Mouse (Mus musculus) heart, postnatal 4 days (tissue): ENCODE measurements around the gene Gltpd2. TPM values are rescaled to one million over a fixed set of nuclear protein-coding genes. Genes with fewer than 3 reads are reported as not detected.

Experiments
- DNase-seq: peaks from one replicate; pipeline ENCODE4 v3.0.0; 2021
- total RNA-seq, 2 experiments: library from RNA; stranded (reverse); gene quantifications; 2 replicates each; pipeline ENCODE4 v1.2.3; 2021

Gltpd2 gene
- total RNA-seq, 2 experiments from 2014 or later, result not detected

DNA sequence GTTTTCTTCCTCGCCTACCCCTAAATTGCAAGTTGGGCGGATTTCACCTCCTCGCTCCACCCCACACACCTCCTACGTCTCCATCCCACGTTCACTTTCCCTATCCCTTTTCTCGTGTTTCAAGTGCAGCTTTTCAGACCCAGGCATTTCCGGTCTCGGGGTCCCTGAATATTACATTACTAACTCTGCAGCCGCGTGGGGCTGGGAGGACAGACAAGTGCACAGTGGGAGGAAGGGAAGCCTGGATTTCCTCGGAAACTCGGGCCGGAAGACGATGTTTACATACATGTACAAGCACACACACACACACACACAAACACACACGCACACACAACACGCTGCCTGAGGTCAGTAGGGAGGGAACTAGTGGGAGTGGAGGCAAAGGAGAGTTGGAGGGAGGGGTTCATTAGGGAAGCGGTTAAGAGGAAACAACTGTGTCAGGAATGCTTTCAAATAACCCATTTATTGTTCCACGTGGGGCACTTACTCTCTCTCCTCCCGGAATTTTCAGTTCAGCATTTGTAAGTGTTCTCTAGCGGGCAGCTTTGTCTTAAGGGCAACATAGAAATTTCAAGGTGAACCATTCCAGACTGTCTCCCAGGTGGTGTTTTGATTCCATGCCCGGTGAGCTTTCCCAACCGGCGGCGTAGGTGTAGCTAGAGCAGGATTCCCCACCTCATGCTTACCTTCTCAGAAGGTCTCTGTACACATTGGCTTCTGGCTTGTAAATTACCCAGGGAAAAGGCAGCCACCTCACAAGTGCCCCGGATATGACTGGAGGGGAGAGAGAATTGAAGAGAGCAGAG lies 44.7 kb downstream of the Gltpd2 start:
- DNase-seq, result peak; percentile 46

DNA sequence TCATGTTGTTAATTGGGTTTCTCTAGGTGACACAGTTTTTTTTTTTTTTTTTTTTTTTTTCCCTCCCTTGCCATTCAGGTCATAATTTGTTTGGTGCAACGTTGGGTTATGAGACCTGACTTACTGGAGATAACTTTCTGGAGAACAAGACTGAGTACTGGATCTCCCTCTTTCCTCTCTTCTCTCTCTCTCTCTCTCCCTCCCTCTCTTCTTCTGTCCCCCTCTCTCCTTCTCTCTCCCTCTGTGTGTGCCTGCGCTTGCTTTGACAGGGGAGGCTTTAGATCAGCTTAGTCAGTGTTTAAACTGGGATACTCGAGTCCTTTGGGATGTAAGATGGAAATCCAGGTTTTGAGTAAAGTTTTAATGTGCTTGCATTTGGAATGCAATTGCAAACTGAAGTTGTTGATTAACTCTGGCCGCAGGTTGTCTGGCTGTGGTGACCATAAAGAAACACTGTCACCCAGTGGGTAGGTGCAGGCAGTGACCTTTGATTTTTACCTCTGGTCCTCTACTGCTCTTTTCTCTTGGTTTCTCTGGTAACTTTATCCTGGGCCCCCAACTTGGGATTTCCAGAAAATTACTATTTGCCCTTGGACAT lies 45.4 kb downstream of the Gltpd2 start:
- no peak for DNase-seq

DNA sequence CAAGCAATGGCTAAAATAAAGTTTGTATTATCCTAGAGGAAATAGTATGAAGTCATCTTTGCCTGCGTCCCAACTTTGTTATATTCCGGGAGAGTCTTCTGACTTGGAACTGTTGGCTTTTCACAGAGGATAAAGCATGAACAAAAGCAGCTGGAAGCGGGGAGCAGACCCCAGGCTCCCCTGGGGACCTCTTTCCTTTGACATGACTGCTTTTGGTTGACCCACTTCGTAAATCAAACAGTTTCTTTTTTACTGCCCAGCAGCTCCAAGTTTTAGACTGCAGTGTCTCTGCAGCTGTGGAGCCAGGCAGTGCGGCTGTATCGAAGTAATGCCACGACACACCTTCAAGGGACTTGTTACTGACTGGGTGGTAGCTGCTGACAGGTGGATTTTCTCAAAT lies 47.6 kb downstream of the Gltpd2 start:
- peak; percentile 31 for DNase-seq

Other genes with a start within 250 kb of the Gltpd2 start
- under 1 TPM in 1 of 2 experiments, not detected in 1; 0.20 TPM for gene Alox12e, start 196.6 kb upstream of the Gltpd2 start, total RNA-seq
- under 1 TPM; 0.19 to 0.52 TPM for gene Alox15, start 167.2 kb upstream of the Gltpd2 start, total RNA-seq
- gene Pelp1, start 109.2 kb upstream of the Gltpd2 start, total RNA-seq, result 10 to 100 TPM; 25.6 to 27.9 TPM
- gene Arrb2, start 86.6 kb upstream of the Gltpd2 start, total RNA-seq, result 10 to 100 TPM; 12.0 to 12.7 TPM
- gene Med11, start 67.3 kb upstream of the Gltpd2 start, total RNA-seq, result 10 to 100 TPM; 12.3 to 13.2 TPM
- 1 to 10 TPM in 1 of 2 experiments, under 1 TPM in 1; 0.92 to 2.0 TPM for gene Zmynd15, start 59.8 kb upstream of the Gltpd2 start, total RNA-seq
- gene Cxcl16, start 59.2 kb upstream of the Gltpd2 start, total RNA-seq, result 1 to 10 TPM; 6.2 to 6.5 TPM
- 1 to 10 TPM; 1.7 to 2.5 TPM for gene Tm4sf5, start 14.0 kb upstream of the Gltpd2 start, total RNA-seq
- gene Vmo1, start 4.6 kb upstream of the Gltpd2 start, total RNA-seq, result under 1 TPM in 1 of 2 experiments, not detected in 1; 0.43 TPM
- 100 to 1,000 TPM; 296 TPM for gene Psmb6, start 6.2 kb downstream of the Gltpd2 start, total RNA-seq
- gene Gm40193, start 13.7 kb downstream of the Gltpd2 start, total RNA-seq, result not detected
- 1 to 10 TPM; 8.3 to 9.3 TPM for gene Pld2, start 20.9 kb downstream of the Gltpd2 start, total RNA-seq
- 10 to 100 TPM; 38.2 to 42.5 TPM for gene Mink1, start 43.7 kb downstream of the Gltpd2 start, total RNA-seq
- gene 4930544D05Rik, start 96.7 kb downstream of the Gltpd2 start, total RNA-seq, result not detected
- not detected for gene Chrne, start 100.0 kb downstream of the Gltpd2 start, total RNA-seq
- gene Gp1ba, start 119.9 kb downstream of the Gltpd2 start, total RNA-seq, result under 1 TPM; 0.16 to 0.26 TPM
- gene Rnf167, start 128.0 kb downstream of the Gltpd2 start, total RNA-seq, result 10 to 100 TPM; 42.1 to 42.8 TPM
- 100 to 1,000 TPM; 311 to 313 TPM for gene Slc25a11, start 128.3 kb downstream of the Gltpd2 start, total RNA-seq
- gene Pfn1, start 135.4 kb downstream of the Gltpd2 start, total RNA-seq, result 100 to 1,000 TPM; 572 to 580 TPM
- 1,000 to 10,000 TPM; 1,339 to 1,391 TPM for gene Eno3, start 138.0 kb downstream of the Gltpd2 start, total RNA-seq
- 10 to 100 TPM; 86.2 to 92.3 TPM for gene Spag7, start 150.2 kb downstream of the Gltpd2 start, total RNA-seq
- gene Camta2, start 168.9 kb downstream of the Gltpd2 start, total RNA-seq, result 10 to 100 TPM; 22.2 to 23.5 TPM
- gene Inca1, start 181.0 kb downstream of the Gltpd2 start, total RNA-seq, result 1 to 10 TPM; 1.7 to 2.2 TPM
- gene Kif1c, start 181.4 kb downstream of the Gltpd2 start, total RNA-seq, result 100 to 1,000 TPM; 238 to 241 TPM
- gene Zfp3, start 245.0 kb downstream of the Gltpd2 start, total RNA-seq, result 10 to 100 TPM; 11.8 to 12.1 TPM